Mouse (Mus musculus) midbrain, embryonic 16.5 days (tissue): ENCODE measurements around the gene Dse. TPM values are rescaled to one million over a fixed set of nuclear protein-coding genes. Genes with fewer than 3 reads are reported as not detected.

Experiments used
- ATAC-seq: fragments of 200-750 bp; cut with Nextera tagmentation; 2 replicates; pipeline ENCODE4 v1.8.0; 2017; ENCODE audit warnings: moderate TSS enrichment
- H3K27ac ChIP-seq: fragments of 300-500 bp; sonication (generic); 2 replicates; pipeline ENCODE4 v1.5.1; 2014; ENCODE audit warnings: mild to moderate bottlenecking, low read length, mixed read lengths
- H3K27me3 ChIP-seq: fragments of 300-500 bp; sonication (generic); 2 replicates; pipeline ENCODE4 v1.6.1; 2014; ENCODE audit warnings: low read depth, low read length, mixed read lengths; ENCODE audit not compliant: control insufficient read depth, insufficient read depth
- H3K36me3 ChIP-seq: fragments of 300-500 bp; sonication (generic); 2 replicates; pipeline ENCODE4 v1.6.1; 2014; ENCODE audit warnings: mild to moderate bottlenecking, low read length, moderate library complexity, mixed read lengths; ENCODE audit not compliant: control insufficient read depth, insufficient read depth
- H3K4me1 ChIP-seq: fragments of 300-500 bp; sonication (generic); 2 replicates; pipeline ENCODE4 v1.6.1; 2014; ENCODE audit warnings: mild to moderate bottlenecking, low read length, mixed read lengths; ENCODE audit not compliant: control insufficient read depth, insufficient read depth
- H3K4me2 ChIP-seq: fragments of 300-500 bp; sonication (generic); 2 replicates; pipeline ENCODE4 v1.6.1; 2014; ENCODE audit warnings: mild to moderate bottlenecking, low read length, mixed read lengths
- H3K4me3 ChIP-seq: fragments of 300-500 bp; sonication (generic); 2 replicates; pipeline ENCODE4 v1.5.1; 2014; ENCODE audit warnings: low read depth, mild to moderate bottlenecking, low read length, moderate library complexity, mixed read lengths
- H3K9ac ChIP-seq: fragments of 300-500 bp; sonication (generic); 2 replicates; pipeline ENCODE4 v1.6.1; 2014; ENCODE audit warnings: low read depth, low read length, mixed read lengths
- H3K9me3 ChIP-seq: fragments of 300-500 bp; sonication (generic); replicated peaks from 2 replicates; pipeline ENCODE4 v1.6.1; 2014; ENCODE audit warnings: mild to moderate bottlenecking, low read length, mixed read lengths; ENCODE audit not compliant: control insufficient read depth, poor library complexity, severe bottlenecking
- WGBS: fragments of 180-500 bp; shearing (Covaris S2); extraction: QIAGEN DNeasy Blood & Tissue Kit; methylation state at CpG from one replicate; pipeline ENCODE4 v1.1.7; 2014; 5-methylcytosine and 5-hydroxymethylcytosine counted together
- polyA plus RNA-seq: library from polyadenylated mRNA; unstranded; fragments of >200 nt; fragmentation: Nextera tagmentation; extraction: Ambion mirVana; gene quantifications from 2 replicates; pipeline ENCODE4 v1.2.1, GENCODE M21; 2015

The Dse gene
- polyA plus RNA-seq, 1 experiment from 2014 or later = 6.1 TPM

- no peaks in the 10 kb centered on the region for H3K27me3 ChIP-seq
- ATAC-seq = no peak
- H3K36me3 ChIP-seq = no peaks in the 10 kb centered on the region
- no peaks in the 10 kb centered on the region for H3K9me3 ChIP-seq
- no peak overlapping the region for H3K4me3 ChIP-seq
- peaks cover 2% of the 10 kb centered on the region; the same call in 1 of the 2 replicates for H3K4me1 ChIP-seq
- H3K27ac ChIP-seq = no peak overlapping the region
- no peak overlapping the region for H3K4me2 ChIP-seq
- H3K9ac ChIP-seq = no peak overlapping the region
- 88% methylated on average over 2 of the region's 2 CpGs for WGBS
Measured at GRCm38 (mm10) chr10:34131356-34131755, 76.2 kb downstream of the Dse start.

GRCm38 (mm10) chr10:34128391-34128790, 79.1 kb downstream of the Dse start:
- H3K27ac ChIP-seq = no peak overlapping the region
- no peaks in the 10 kb centered on the region for H3K27me3 ChIP-seq
- H3K9me3 ChIP-seq = no peaks in the 10 kb centered on the region; the same call in 1 of the 2 replicates
- no peak overlapping the region for H3K4me2 ChIP-seq
- peaks cover 2% of the 10 kb centered on the region; the same call in 1 of the 2 replicates for H3K4me1 ChIP-seq
- ATAC-seq = no peak
- WGBS = 88% methylated on average over 6 of the region's 6 CpGs
- no peak overlapping the region for H3K4me3 ChIP-seq
- H3K9ac ChIP-seq = no peak overlapping the region
- H3K36me3 ChIP-seq = no peaks in the 10 kb centered on the region

- Histone ChIP-seq H3K9ac (peak within 1 kb of the TSS; percentile 66), H3K27me3 (no peaks in the 10 kb centered on the region), H3K27ac (no peak within 1 kb of the TSS), H3K4me3 (peak within 1 kb of the TSS; percentile 51), H3K4me2 (peak within 1 kb of the TSS; percentile 70), H3K9me3 (no peaks in the 10 kb centered on the region; the same call in 1 of the 2 replicates), H3K4me1 (peaks cover 2% of the 10 kb centered on the region; the same call in 1 of the 2 replicates), H3K36me3 (no peaks in the 10 kb centered on the region)
- WGBS = 15% methylated on average over 44 of the region's 44 CpGs
- peak; percentile 94 for ATAC-seq
Measured at GRCm38 (mm10) chr10:34127392-34128378, 79.8 kb downstream of the Dse start, which contains the start of gene Calhm6. Calhm6 (minus strand) TSS chr10:34127984.

GRCm38 (mm10) chr10:34118421-34118820, 89.1 kb downstream of the Dse start:
- 96% methylated on average over 2 of the region's 2 CpGs for WGBS
- H3K27ac ChIP-seq = no peak overlapping the region

GRCm38 (mm10) chr10:34117770-34118169, 89.7 kb downstream of the Dse start:
- no peaks in the 10 kb centered on the region for H3K9me3 ChIP-seq
- no peaks in the 10 kb centered on the region for H3K4me1 ChIP-seq
- H3K36me3 ChIP-seq = no peaks in the 10 kb centered on the region
- no peak overlapping the region for H3K9ac ChIP-seq
- no peaks in the 10 kb centered on the region for H3K27me3 ChIP-seq
- no peak for ATAC-seq
- H3K27ac ChIP-seq = no peak overlapping the region
- no peak overlapping the region for H3K4me2 ChIP-seq
- no peak overlapping the region for H3K4me3 ChIP-seq

More at GRCm38 (mm10) chr10:34118421-34118820, 89.1 kb downstream of the Dse start:
- Histone ChIP-seq H3K4me3 (no peak overlapping the region), H3K9me3 (no peaks in the 10 kb centered on the region), H3K4me1 (no peaks in the 10 kb centered on the region), H3K9ac (no peak overlapping the region), H3K27me3 (no peaks in the 10 kb centered on the region), H3K4me2 (no peak overlapping the region), H3K36me3 (no peaks in the 10 kb centered on the region)
- no peak for ATAC-seq

- no peaks in the 10 kb centered on the region for H3K36me3 ChIP-seq
- 81% methylated on average over 3 of the region's 3 CpGs for whole genome bisulfite sequencing
- no peak overlapping the region for H3K27ac ChIP-seq
- no peaks in the 10 kb centered on the region for H3K9me3 ChIP-seq
- no peak for ATAC-seq
- H3K4me1 ChIP-seq = no peaks in the 10 kb centered on the region
- no peak overlapping the region for H3K4me3 ChIP-seq
- H3K9ac ChIP-seq = no peak overlapping the region
- H3K27me3 ChIP-seq = no peaks in the 10 kb centered on the region
- no peak overlapping the region for H3K4me2 ChIP-seq
Measured at GRCm38 (mm10) chr10:34117131-34117530, 90.4 kb downstream of the Dse start.

GRCm38 (mm10) chr10:34111964-34112738, 95.4 kb downstream of the Dse start:
- Histone ChIP-seq H3K9me3 (no peaks in the 10 kb centered on the region), H3K27ac (no peak overlapping the region)
- 81% methylated on average over 4 of the region's 4 CpGs for WGBS

GRCm38 (mm10) chr10:34110863-34111465, 96.6 kb downstream of the Dse start:
- no peak for ATAC-seq
- Histone ChIP-seq H3K27ac (no peak overlapping the region), H3K36me3 (no peaks in the 10 kb centered on the region), H3K4me1 (no peaks in the 10 kb centered on the region), H3K9me3 (no peaks in the 10 kb centered on the region), H3K4me3 (no peak overlapping the region), H3K9ac (no peak overlapping the region), H3K4me2 (no peak overlapping the region), H3K27me3 (no peaks in the 10 kb centered on the region)
- 88% methylated on average over 13 of the region's 13 CpGs for WGBS

More at GRCm38 (mm10) chr10:34111964-34112738, 95.4 kb downstream of the Dse start:
- Histone ChIP-seq H3K4me3 (no peak overlapping the region), H3K4me1 (no peaks in the 10 kb centered on the region), H3K27me3 (no peaks in the 10 kb centered on the region), H3K9ac (no peak overlapping the region), H3K4me2 (no peak overlapping the region), H3K36me3 (no peaks in the 10 kb centered on the region)
- ATAC-seq = no peak
